Mouse (Mus musculus) heart, postnatal 0 days (tissue): ENCODE data around the gene Syn3. TPM values are rescaled to one million over a fixed set of nuclear protein-coding genes. Genes with fewer than 3 reads are reported as not detected.

Experiments used
- ATAC-seq: fragments of 200-750 bp; cut with Nextera tagmentation; 2 replicates; pipeline ENCODE4 v1.8.0; 2017; ENCODE audit warnings: low read depth, moderate number of reproducible peaks, moderate library complexity; ENCODE audit not compliant: insufficient read depth
- DNase-seq: peaks from one replicate; pipeline ENCODE4 v3.0.0-alpha.2; 2016; ENCODE audit warnings: low spot score
- H3K27ac ChIP-seq: fragments of 300-500 bp; sonication (generic); 2 replicates; pipeline ENCODE4 v1.5.1; 2014; ENCODE audit warnings: low read depth, mild to moderate bottlenecking
- H3K27me3 ChIP-seq: fragments of 300-500 bp; sonication (generic); 2 replicates; pipeline ENCODE4 v1.6.1; 2014; ENCODE audit warnings: low read length, mixed read lengths; ENCODE audit not compliant: control insufficient read depth, insufficient read depth
- H3K36me3 ChIP-seq: fragments of 300-500 bp; sonication (generic); replicated peaks from 2 replicates; pipeline ENCODE4 v1.6.1; 2014; ENCODE audit warnings: low read length, mixed read lengths; ENCODE audit not compliant: control insufficient read depth, insufficient read depth
- H3K4me1 ChIP-seq: fragments of 300-500 bp; sonication (generic); 2 replicates; pipeline ENCODE4 v1.6.1; 2014; ENCODE audit warnings: antibody characterized with exemption; ENCODE audit not compliant: control insufficient read depth, insufficient read depth
- H3K4me2 ChIP-seq: fragments of 300-500 bp; sonication (generic); 2 replicates; pipeline ENCODE4 v1.6.1; 2014; ENCODE audit warnings: low read depth, mild to moderate bottlenecking, low read length, moderate library complexity
- H3K4me3 ChIP-seq: fragments of 300-500 bp; sonication (generic); 2 replicates; pipeline ENCODE4 v1.5.1; 2014; ENCODE audit warnings: low read depth, low read length
- H3K9ac ChIP-seq: fragments of 300-500 bp; sonication (generic); replicated peaks from 2 replicates; pipeline ENCODE4 v1.6.1; 2014; ENCODE audit warnings: low read depth, low read length, mixed read lengths
- H3K9me3 ChIP-seq: fragments of 300-500 bp; sonication (generic); replicated peaks from 2 replicates; pipeline ENCODE4 v1.6.1; 2016; ENCODE audit warnings: low read length; ENCODE audit not compliant: control insufficient read depth
- CTCF ChIP-seq: IDR thresholded peaks from 2 replicates; pipeline ENCODE4 v1.5.1; 2016; ENCODE audit warnings: antibody characterized with exemption, control low read depth, low read depth
- EP300 ChIP-seq: IDR thresholded peaks from 2 replicates; pipeline ENCODE4 v1.6.1; 2016; ENCODE audit warnings: antibody characterized with exemption, low read depth
- WGBS: fragments of 180-500 bp; shearing (Covaris S2); extraction: QIAGEN DNeasy Blood & Tissue Kit; methylation state at CpG from one replicate; pipeline ENCODE4 v1.1.7; 2014; 5-methylcytosine and 5-hydroxymethylcytosine counted together
- polyA plus RNA-seq: library from polyadenylated mRNA; unstranded; fragments of >200 nt; fragmentation: Nextera tagmentation; extraction: Ambion mirVana; gene quantifications from 2 replicates; pipeline ENCODE4 v1.2.1, GENCODE M21; 2015
- total RNA-seq: library from RNA; depleted of rRNA; stranded (reverse); fragments of >200 nt; gene quantifications from 2 replicates; pipeline ENCODE4 v1.2.3, GENCODE M21; 2014; ENCODE audit warnings: low replicate concordance

Gene Syn3
- total and polyA plus RNA-seq, 2 experiments from 2014 or later, result 0.48 TPM; not detected in 1

- WGBS, result 77% methylated on average over 10 of the region's 10 CpGs
- no peaks in the 10 kb centered on the region for H3K4me1 ChIP-seq
- ATAC-seq (no peak), DNase-seq (no peak)
- no peak overlapping the region for H3K4me2 ChIP-seq
- H3K9ac ChIP-seq, result no peak overlapping the region
- no peaks in the 10 kb centered on the region for H3K27me3 ChIP-seq
- peaks cover 14% of the 10 kb centered on the region for H3K36me3 ChIP-seq
- H3K27ac ChIP-seq, result no peak overlapping the region
- H3K4me3 ChIP-seq, result no peak overlapping the region
- TF ChIP-seq CTCF, result no peak
- no peak for TF ChIP-seq EP300
- 0 out of 2 replicates have a peak, but pooled peaks cover 4% of the 10 kb centered on the region for H3K9me3 ChIP-seq
These were observed 445.7 kb downstream of the Syn3 start for GRCm38 (mm10) chr10:86052818-86053522.

- H3K4me3 ChIP-seq, result no peak overlapping the region
- H3K9me3 ChIP-seq, result no peaks in the 10 kb centered on the region
- no peak for TF ChIP-seq EP300
- TF ChIP-seq CTCF, result no peak
- ATAC-seq (no peak), DNase-seq (no peak)
- no peaks in the 10 kb centered on the region for H3K4me1 ChIP-seq
- no peaks in the 10 kb centered on the region for H3K27me3 ChIP-seq
- WGBS, result 90% methylated on average over 2 of the region's 2 CpGs
- H3K27ac ChIP-seq, result no peak overlapping the region
- H3K9ac ChIP-seq, result no peak overlapping the region
- H3K4me2 ChIP-seq, result no peak overlapping the region
- peaks cover 31% of the 10 kb centered on the region for H3K36me3 ChIP-seq
These were observed 448.2 kb downstream of the Syn3 start for GRCm38 (mm10) chr10:86050522-86050921.

GRCm38 (mm10) chr10:86047786-86048185 is 450.9 kb downstream of the Syn3 start:
- H3K27ac ChIP-seq, result no peak overlapping the region
- no peaks in the 10 kb centered on the region for H3K27me3 ChIP-seq
- no peak for ATAC-seq
- H3K9ac ChIP-seq, result no peak overlapping the region
- 88% methylated on average over 9 of the region's 9 CpGs for WGBS
- peaks cover 50% of the 10 kb centered on the region for H3K36me3 ChIP-seq
- DNase-seq, result no peak
- no peak overlapping the region for H3K4me3 ChIP-seq
- H3K4me1 ChIP-seq, result no peaks in the 10 kb centered on the region
- no peak overlapping the region for H3K4me2 ChIP-seq
- no peaks in the 10 kb centered on the region for H3K9me3 ChIP-seq
- TF ChIP-seq EP300 (no peak), CTCF (no peak)

- Histone ChIP-seq H3K4me1 (no peaks in the 10 kb centered on the region), H3K4me3 (no peak overlapping the region), H3K4me2 (no peak overlapping the region), H3K36me3 (peaks cover 59% of the 10 kb centered on the region), H3K9ac (no peak overlapping the region), H3K27me3 (no peaks in the 10 kb centered on the region), H3K9me3 (no peaks in the 10 kb centered on the region), H3K27ac (no peak overlapping the region)
- no peak for ATAC-seq
- no peak for DNase-seq
- WGBS, result 92% methylated on average over 1 of the region's 1 CpGs
- no peak for TF ChIP-seq EP300
- no peak for TF ChIP-seq CTCF
These were observed 452.3 kb downstream of the Syn3 start for GRCm38 (mm10) chr10:86046371-86046770.

- no peaks in the 10 kb centered on the region for H3K4me1 ChIP-seq
- TF ChIP-seq EP300 (no peak), CTCF (no peak)
- no peaks in the 10 kb centered on the region for H3K27me3 ChIP-seq
- ATAC-seq (no peak), DNase-seq (no peak)
- no peak overlapping the region for H3K27ac ChIP-seq
- H3K36me3 ChIP-seq, result peaks cover 54% of the 10 kb centered on the region
- no peak overlapping the region for H3K4me2 ChIP-seq
- 83% methylated on average over 8 of the region's 8 CpGs for WGBS
- H3K9me3 ChIP-seq, result no peaks in the 10 kb centered on the region
- no peak overlapping the region for H3K4me3 ChIP-seq
- H3K9ac ChIP-seq, result no peak overlapping the region
These were observed 454.6 kb downstream of the Syn3 start for GRCm38 (mm10) chr10:86044066-86044465.

GRCm38 (mm10) chr10:86043651-86044050 is 455.0 kb downstream of the Syn3 start:
- peaks cover 54% of the 10 kb centered on the region for H3K36me3 ChIP-seq
- H3K4me1 ChIP-seq, result no peaks in the 10 kb centered on the region
- H3K4me3 ChIP-seq, result no peak overlapping the region
- TF ChIP-seq EP300 (no peak), CTCF (no peak)
- H3K9me3 ChIP-seq, result no peaks in the 10 kb centered on the region
- WGBS, result 80% methylated on average over 4 of the region's 4 CpGs
- no peak overlapping the region for H3K27ac ChIP-seq
- H3K9ac ChIP-seq, result no peak overlapping the region
- no peaks in the 10 kb centered on the region for H3K27me3 ChIP-seq
- no peak overlapping the region for H3K4me2 ChIP-seq
- DNase-seq (no peak), ATAC-seq (no peak)
